Mouse (Mus musculus) stomach, embryonic 16.5 days (tissue): ENCODE measurements around the gene Rrp7a. TPM values are rescaled to one million over a fixed set of nuclear protein-coding genes. Genes with fewer than 3 reads are reported as not detected.
"Not testable (repeated sequence)": the region's sequence is repeated elsewhere in the genome, so short reads cannot be mapped to it uniquely, and the experiment has no call there.

Experiments
- ATAC-seq: fragments of 200-750 bp; cut with Nextera tagmentation; 2 replicates; pipeline ENCODE4 v1.8.0; 2017; ENCODE audit warnings: moderate number of reproducible peaks, moderate TSS enrichment; ENCODE audit not compliant: insufficient read depth, low FRiP score
- H3K27ac ChIP-seq: fragments of 300-500 bp; sonication (generic); 2 replicates; pipeline ENCODE4 v1.5.1; 2014; ENCODE audit warnings: low read length
- H3K27me3 ChIP-seq: fragments of 300-500 bp; sonication (generic); 2 replicates; pipeline ENCODE4 v1.6.1; 2014; ENCODE audit warnings: low read length, control low read depth, mixed read lengths; ENCODE audit not compliant: control insufficient read depth, insufficient read depth
- H3K36me3 ChIP-seq: fragments of 300-500 bp; sonication (generic); 2 replicates; pipeline ENCODE4 v1.6.1; 2014; ENCODE audit warnings: low read length; ENCODE audit not compliant: control insufficient read depth, insufficient read depth
- H3K4me1 ChIP-seq: fragments of 300-500 bp; sonication (generic); 2 replicates; pipeline ENCODE4 v1.6.1; 2014; ENCODE audit warnings: low read length, control low read depth, mixed read lengths; ENCODE audit not compliant: control insufficient read depth, insufficient read depth
- H3K4me2 ChIP-seq: fragments of 300-500 bp; sonication (generic); 2 replicates; pipeline ENCODE4 v1.6.1; 2014; ENCODE audit warnings: low read depth, low read length, mixed read lengths
- H3K4me3 ChIP-seq: fragments of 300-500 bp; sonication (generic); replicated peaks from 2 replicates; pipeline ENCODE4 v1.5.1; 2014; ENCODE audit warnings: mild to moderate bottlenecking, low read length
- H3K9ac ChIP-seq: fragments of 300-500 bp; sonication (generic); 2 replicates; pipeline ENCODE4 v1.6.1; 2014; ENCODE audit warnings: low read length
- H3K9me3 ChIP-seq: fragments of 300-500 bp; sonication (generic); replicated peaks from 2 replicates; pipeline ENCODE4 v1.6.1; 2016; ENCODE audit warnings: low read length, control low read depth; ENCODE audit not compliant: control insufficient read depth
- WGBS: fragments of 180-500 bp; shearing (Covaris S2); extraction: QIAGEN DNeasy Blood & Tissue Kit; methylation state at CpG from one replicate; pipeline ENCODE4 v1.1.7; 2014; 5-methylcytosine and 5-hydroxymethylcytosine counted together
- polyA plus RNA-seq: library from polyadenylated mRNA; unstranded; fragments of >200 nt; fragmentation: Nextera tagmentation; extraction: Ambion mirVana; gene quantifications from 2 replicates; pipeline ENCODE4 v1.2.1, GENCODE M21; 2015

Rrp7a gene
- polyA plus RNA-seq, 1 experiment from 2014 or later, result 66.0 TPM

DNA sequence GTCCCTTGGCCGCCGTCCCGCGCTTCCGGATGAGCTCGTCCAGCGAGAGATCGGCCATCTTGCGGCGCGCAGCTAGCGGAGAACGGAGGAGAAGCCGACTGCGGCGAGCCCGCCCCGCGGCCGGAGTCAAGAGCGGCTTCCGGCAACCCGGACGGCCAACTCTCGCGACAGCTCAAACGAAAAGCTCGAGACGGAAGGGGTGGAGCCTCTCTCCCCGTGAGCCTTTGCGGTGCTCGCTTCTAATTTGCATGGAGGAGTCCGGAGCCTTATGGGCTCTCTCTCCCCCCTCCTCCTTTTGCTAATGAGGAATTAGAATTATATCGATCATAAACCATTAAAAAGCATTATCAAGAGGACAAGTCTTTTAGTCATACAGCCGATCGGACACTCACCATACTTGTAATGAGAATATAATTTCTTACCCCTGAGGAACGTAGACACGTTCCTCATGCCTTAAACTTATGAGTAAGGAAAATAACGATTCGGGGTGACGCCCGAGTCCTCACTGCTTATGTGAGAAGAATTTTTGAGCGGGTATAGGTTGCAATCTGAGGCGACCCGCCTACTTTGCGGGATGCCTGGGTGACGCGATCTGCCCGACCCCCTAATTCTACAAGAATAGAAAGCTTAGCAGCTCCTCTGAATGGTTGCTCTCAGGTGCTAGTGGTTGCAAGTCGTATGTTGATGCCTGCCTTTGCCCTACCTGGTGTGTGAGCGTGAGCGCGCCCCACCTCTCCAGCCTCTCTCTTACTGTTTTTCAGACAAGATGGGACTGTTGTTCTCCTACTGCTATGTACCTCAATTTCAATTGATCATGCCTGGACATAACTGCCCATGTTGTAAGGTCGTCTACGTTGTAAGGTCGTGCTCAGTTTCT is 26.8 kb upstream of the Rrp7a start, which contains the start of gene Poldip3:
TSS of gene Poldip3 (minus strand) at position 189 of the 877 bp plus-strand sequence.
- H3K4me3 ChIP-seq, result peak within 1 kb of the TSS; percentile 81
- H3K27ac ChIP-seq, result peak within 1 kb of the TSS; percentile 97
- peak within 1 kb of the TSS; percentile 97 for H3K9ac ChIP-seq
- H3K9me3 ChIP-seq, result no peaks in the 10 kb centered on the region
- peak; percentile 94 for ATAC-seq
- no peaks in the 10 kb centered on the region for H3K27me3 ChIP-seq
- under 1% methylated on average over 56 of the region's 56 CpGs for WGBS
- H3K4me1 ChIP-seq, result peaks cover 15% of the 10 kb centered on the region; the same call in 1 of the 2 replicates
- H3K36me3 ChIP-seq, result 0 out of 2 replicates have a peak, but pooled peaks cover 5% of the 10 kb centered on the region
- H3K4me2 ChIP-seq, result peak within 1 kb of the TSS; percentile 78

DNA sequence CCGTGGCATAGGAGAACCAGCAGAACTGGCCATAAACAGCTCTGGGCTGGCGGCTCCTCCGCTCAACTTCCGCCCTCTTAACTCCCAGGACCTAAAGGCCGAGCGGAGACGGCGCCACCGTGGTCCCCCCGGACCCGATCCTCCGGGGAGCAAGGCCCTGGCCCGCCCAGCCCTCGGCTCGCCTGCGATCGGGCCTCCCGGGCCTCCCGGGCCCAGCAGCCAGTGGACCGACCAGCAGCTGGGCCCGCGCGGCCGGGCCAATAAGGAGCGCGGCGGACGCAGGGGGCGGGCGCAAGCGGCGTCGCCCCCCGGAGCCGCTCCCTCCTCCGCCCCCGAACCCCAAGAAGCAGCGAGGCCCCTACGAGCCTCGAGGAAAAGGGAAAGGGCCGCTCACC is 26.2 kb upstream of the Rrp7a start:
- under 1% methylated on average over 41 of the region's 41 CpGs for WGBS
- peak overlapping the region; percentile 78 for H3K4me2 ChIP-seq
- H3K9ac ChIP-seq, result peak overlapping the region; percentile 97
- peaks cover 15% of the 10 kb centered on the region; the same call in 1 of the 2 replicates for H3K4me1 ChIP-seq
- H3K4me3 ChIP-seq, result peak overlapping the region; percentile 81
- no peaks in the 10 kb centered on the region for H3K27me3 ChIP-seq
- H3K9me3 ChIP-seq, result no peaks in the 10 kb centered on the region
- H3K36me3 ChIP-seq, result 0 out of 2 replicates have a peak, but pooled peaks cover 5% of the 10 kb centered on the region
- ATAC-seq, result peak; percentile 82
- H3K27ac ChIP-seq, result peak overlapping the region; percentile 97

GRCm38 (mm10) chr15:83148395-83148794 is 25.8 kb upstream of the Rrp7a start:
- H3K4me3 ChIP-seq, result peak overlapping the region; percentile 81
- no peak for ATAC-seq
- peak overlapping the region; percentile 78 for H3K4me2 ChIP-seq
- WGBS, result 2% methylated on average over 21 of the region's 21 CpGs
- H3K4me1 ChIP-seq, result peaks cover 17% of the 10 kb centered on the region
- no peaks in the 10 kb centered on the region for H3K27me3 ChIP-seq
- peak overlapping the region; percentile 97 for H3K9ac ChIP-seq
- peak overlapping the region; percentile 97 for H3K27ac ChIP-seq
- 0 out of 2 replicates have a peak, but pooled peaks cover 5% of the 10 kb centered on the region for H3K36me3 ChIP-seq
- H3K9me3 ChIP-seq, result no peaks in the 10 kb centered on the region

GRCm38 (mm10) chr15:83145541-83145940 is 22.9 kb upstream of the Rrp7a start:
- no peaks in the 10 kb centered on the region for H3K9me3 ChIP-seq
- no peaks in the 10 kb centered on the region for H3K27me3 ChIP-seq
- peaks cover 38% of the 10 kb centered on the region for H3K4me1 ChIP-seq
- 0 out of 2 replicates have a peak, but pooled peaks cover 5% of the 10 kb centered on the region for H3K36me3 ChIP-seq
- H3K27ac ChIP-seq, result no peak overlapping the region
- H3K4me2 ChIP-seq, result no peak overlapping the region
- H3K4me3 ChIP-seq, result no peak overlapping the region
- ATAC-seq, result no peak
- WGBS, result 77% methylated on average over 6 of the region's 6 CpGs
- no peak overlapping the region for H3K9ac ChIP-seq

DNA sequence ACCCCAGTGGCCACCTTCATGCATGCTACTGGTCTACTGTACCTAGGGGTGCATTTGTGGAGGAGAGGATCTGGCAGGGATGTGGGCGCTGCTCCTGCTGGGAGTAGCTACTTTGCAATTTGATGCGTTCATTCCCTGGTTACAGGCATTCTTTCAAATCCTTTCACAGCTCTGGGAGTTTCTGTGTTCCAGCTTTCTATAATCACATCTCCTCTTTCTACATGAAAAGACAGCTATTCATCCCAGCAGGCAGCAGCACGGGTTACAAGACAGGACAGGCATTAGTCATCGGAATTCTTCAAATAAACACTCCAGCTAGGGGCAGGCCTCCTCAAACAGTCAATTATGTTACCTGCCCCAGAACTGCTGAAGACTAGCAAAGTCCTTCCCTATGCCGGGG is 20.3 kb upstream of the Rrp7a start:
- Histone ChIP-seq H3K36me3 (peaks cover 7% of the 10 kb centered on the region; the same call in 1 of the 2 replicates), H3K4me2 (no peak overlapping the region), H3K4me3 (no peak overlapping the region), H3K4me1 (peaks cover 33% of the 10 kb centered on the region), H3K27me3 (no peaks in the 10 kb centered on the region), H3K9me3 (no peaks in the 10 kb centered on the region), H3K27ac (peak overlapping the region; percentile 84), H3K9ac (no peak overlapping the region; the same call in 1 of the 2 replicates)
- peak; percentile 53; the same call in 1 of the 2 replicates for ATAC-seq
- 31% methylated on average over 5 of the region's 5 CpGs for WGBS

DNA sequence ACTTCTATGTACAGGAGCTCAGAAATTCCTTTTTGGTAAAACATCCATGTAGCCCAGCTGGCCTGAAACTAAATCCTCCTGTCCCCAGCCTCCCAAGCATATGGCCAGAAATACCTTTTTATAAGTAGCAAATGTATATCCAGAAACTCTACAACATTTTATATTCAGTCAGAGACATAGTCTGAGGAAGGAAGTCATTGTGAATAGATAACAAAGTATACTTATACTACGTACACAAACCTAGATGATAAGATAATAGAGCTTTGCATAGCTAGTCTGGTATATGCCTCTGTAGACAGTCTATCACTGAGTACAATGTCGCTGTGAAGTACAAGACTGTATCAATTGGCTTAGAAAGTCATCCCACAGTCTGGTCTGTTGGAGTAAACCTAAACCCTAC is 13.1 kb upstream of the Rrp7a start:
- Histone ChIP-seq H3K9me3 (no peaks in the 10 kb centered on the region), H3K36me3 (peaks cover 43% of the 10 kb centered on the region), H3K4me1 (peaks cover 3% of the 10 kb centered on the region; the same call in 1 of the 2 replicates), H3K4me2 (no peak overlapping the region), H3K4me3 (no peak overlapping the region), H3K9ac (no peak overlapping the region), H3K27me3 (no peaks in the 10 kb centered on the region), H3K27ac (no peak overlapping the region)
- no peak for ATAC-seq
- 77% methylated on average over 2 of the region's 2 CpGs for WGBS

GRCm38 (mm10) chr15:83134671-83135070 is 12.1 kb upstream of the Rrp7a start:
- no peak overlapping the region for H3K27ac ChIP-seq
- H3K4me1 ChIP-seq, result no peaks in the 10 kb centered on the region
- H3K9me3 ChIP-seq, result no peaks in the 10 kb centered on the region
- no peak overlapping the region for H3K9ac ChIP-seq
- no peak for ATAC-seq
- peaks cover 43% of the 10 kb centered on the region for H3K36me3 ChIP-seq
- WGBS, result 87% methylated on average over 6 of the region's 6 CpGs
- H3K4me3 ChIP-seq, result no peak overlapping the region
- no peak overlapping the region for H3K4me2 ChIP-seq
- no peaks in the 10 kb centered on the region for H3K27me3 ChIP-seq

GRCm38 (mm10) chr15:83129530-83130231 is 7.1 kb upstream of the Rrp7a start:
- Histone ChIP-seq H3K27ac (no peak overlapping the region), H3K4me3 (no peak overlapping the region), H3K9me3 (no peaks in the 10 kb centered on the region), H3K4me2 (no peak overlapping the region), H3K27me3 (no peaks in the 10 kb centered on the region), H3K36me3 (peaks cover 28% of the 10 kb centered on the region), H3K9ac (no peak overlapping the region), H3K4me1 (no peaks in the 10 kb centered on the region)
- WGBS, result 86% methylated on average over 7 of the region's 7 CpGs
- no peak for ATAC-seq

- 74% methylated on average over 3 of the region's 3 CpGs for WGBS
- H3K4me2 ChIP-seq, H3K27me3 ChIP-seq, H3K9me3 ChIP-seq, H3K4me1 ChIP-seq, H3K4me3 ChIP-seq, H3K27ac ChIP-seq, ATAC-seq, H3K9ac ChIP-seq: not testable (repeated sequence)
- peaks cover 18% of the 10 kb centered on the region for H3K36me3 ChIP-seq
Observed at GRCm38 (mm10) chr15:83127037-83127436, 4.4 kb upstream of the Rrp7a start.
